Mouse (Mus musculus): ENCODE results near the gene Clec14a.
"Not testable (repeated sequence)": the region's sequence is repeated elsewhere in the genome, so short reads cannot be mapped to it uniquely, and the experiment has no call there.

The Clec14a gene

DNA sequence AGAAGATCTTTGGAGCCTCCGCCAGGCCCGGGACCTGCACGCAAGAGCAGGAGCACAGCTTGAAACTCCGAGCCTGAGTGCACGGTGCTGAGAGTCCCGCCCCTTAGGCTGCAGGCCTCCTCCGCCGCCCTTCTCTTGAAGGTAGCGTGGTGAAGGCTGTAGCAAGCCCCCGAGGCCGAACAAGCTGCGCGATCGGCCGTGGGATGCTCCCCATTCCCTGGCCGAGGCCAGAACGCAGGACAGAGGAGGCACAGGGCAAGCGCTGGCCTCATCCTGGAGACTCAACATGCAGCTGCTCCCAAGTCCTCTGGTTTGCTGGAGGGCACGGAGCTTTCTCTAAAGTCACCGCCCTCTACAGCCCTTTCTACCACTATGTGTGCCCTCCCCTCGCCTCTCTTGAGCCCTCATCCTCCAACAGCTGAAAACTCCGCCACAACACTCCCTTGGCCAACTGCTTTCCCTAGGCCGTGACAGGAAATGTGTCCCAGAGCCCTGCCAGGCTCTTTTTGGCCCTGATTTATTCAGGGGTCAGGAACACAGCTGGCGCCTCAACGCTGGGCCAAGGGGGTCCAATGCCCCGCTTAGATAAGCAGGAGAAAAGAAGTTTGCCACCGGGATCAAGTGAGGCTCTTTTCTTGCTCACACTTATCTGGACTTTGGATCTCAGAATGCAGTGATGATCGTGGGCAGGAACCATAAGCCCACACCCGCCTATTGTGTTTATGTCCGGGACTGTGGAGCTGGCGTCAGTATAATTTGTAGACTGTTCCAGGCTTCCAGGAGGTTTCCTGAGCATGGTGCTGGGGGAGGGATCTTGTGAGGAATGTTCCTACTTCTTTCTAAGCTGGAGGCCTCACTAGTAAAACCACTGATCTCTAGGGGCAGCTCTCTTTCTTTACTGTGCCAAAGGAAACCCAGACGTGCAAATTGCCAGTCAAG is at the start of gene Clec14a:
TSS of gene Clec14a (minus strand) at position 728 of the 939 bp plus-strand sequence.
- DNase-seq (ENCODE audit: low spot score in 2 of 2) = peak; percentile 12 to 54

DNA sequence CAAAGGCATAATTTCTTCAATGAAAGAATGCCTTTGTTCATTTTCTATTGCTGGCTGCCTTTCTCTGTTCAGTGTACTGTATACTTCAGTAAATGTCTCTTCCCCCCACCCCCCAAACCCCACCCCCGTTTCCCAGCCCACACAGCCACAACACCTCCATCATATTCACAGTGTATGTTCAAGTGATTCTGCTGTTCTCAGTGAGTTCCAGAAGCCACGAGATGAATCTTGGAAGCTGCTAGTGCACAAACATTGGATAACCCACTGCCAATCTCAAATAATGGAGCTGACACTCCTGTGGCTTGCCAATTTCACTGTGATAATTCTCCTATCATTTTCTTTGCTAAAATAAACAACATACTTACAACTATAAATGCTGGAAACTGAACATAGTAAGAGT is 38.7 kb upstream of the Clec14a start:
- no peak for DNase-seq (ENCODE audit: low spot score in 2 of 2)

GRCm38 (mm10) chr12:58306402-58306801 is 37.3 kb upstream of the Clec14a start:
- DNase-seq (ENCODE audit: low spot score in 2 of 2) = not testable (repeated sequence)

DNA sequence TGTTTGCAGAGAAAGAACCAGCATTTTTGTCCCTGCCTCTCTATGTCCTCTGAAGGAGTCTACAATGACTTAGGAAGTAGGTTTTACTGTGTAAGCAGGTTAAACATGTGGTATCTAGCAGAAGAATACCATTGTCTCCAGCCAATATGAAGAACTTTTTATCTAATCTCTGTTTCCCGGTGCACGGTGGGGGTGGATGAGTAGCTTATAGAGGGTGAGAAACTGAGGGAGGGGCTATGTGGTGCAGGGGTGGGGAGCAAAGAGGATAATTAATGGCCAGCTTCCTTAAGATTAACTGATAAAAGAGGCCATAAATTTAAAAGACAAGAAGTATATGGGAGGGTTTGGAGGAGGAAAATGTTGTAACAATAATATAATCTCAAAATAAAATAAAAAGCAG is 36.5 kb upstream of the Clec14a start:
- DNase-seq (ENCODE audit: low spot score in 2 of 2) = no peak

- no peak for DNase-seq (ENCODE audit: low spot score in 2 of 2)
These were observed 27.9 kb upstream of the Clec14a start for GRCm38 (mm10) chr12:58296980-58297379.

DNA sequence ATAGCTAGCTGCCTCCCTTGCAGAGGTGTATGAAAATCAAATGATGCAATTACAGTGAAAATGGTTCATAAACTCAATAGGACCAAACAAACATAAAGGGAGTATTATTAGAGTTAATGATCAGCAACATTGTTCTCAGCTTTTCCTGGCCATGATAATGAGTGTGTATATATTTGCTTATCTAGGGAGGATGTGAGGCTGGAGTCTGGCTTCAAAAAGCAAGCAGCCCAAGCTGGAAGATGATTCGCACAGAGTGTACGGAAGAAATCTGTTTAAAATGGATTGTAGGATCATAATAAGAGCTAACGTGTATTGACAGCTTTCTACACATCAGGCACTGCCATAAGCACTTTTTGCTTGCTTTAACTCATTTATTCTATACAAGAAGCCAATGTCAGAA is 16.8 kb upstream of the Clec14a start:
- no peak for DNase-seq (ENCODE audit: low spot score in 2 of 2)

- no peak for DNase-seq (ENCODE audit: low spot score in 2 of 2)
These were observed 1.4 kb upstream of the Clec14a start for GRCm38 (mm10) chr12:58270520-58270919.

GRCm38 (mm10) chr12:58269505-58269904 is 415 bp upstream of the Clec14a start:
- DNase-seq (ENCODE audit: low spot score in 2 of 2) = no peak

- peak in 1 of 2 experiments; percentile 53 for DNase-seq (ENCODE audit: low spot score in 2 of 2)
These were observed 916 bp downstream of the Clec14a start for GRCm38 (mm10) chr12:58268186-58268562.

DNA sequence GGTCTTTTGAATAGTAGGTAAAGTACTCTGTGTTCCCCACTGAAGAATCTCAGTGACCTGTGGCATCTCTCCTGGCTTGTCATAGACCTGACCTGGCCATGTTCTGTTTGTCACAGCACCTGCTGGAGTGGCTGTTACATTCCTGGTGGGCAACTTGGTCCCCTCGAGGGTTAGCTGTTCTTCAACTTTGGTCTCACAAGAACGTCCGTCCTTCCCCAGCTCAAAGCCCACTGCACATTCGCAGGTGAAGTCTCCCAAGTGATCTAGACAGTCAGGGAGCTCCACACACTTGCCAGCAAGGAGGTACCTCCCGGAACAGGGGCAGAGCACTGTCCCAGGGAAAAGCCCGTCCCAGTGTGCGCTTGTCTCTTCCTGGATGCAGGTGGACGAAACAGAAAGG is 1.3 kb downstream of the Clec14a start:
- no peak for DNase-seq (ENCODE audit: low spot score in 2 of 2)

DNA sequence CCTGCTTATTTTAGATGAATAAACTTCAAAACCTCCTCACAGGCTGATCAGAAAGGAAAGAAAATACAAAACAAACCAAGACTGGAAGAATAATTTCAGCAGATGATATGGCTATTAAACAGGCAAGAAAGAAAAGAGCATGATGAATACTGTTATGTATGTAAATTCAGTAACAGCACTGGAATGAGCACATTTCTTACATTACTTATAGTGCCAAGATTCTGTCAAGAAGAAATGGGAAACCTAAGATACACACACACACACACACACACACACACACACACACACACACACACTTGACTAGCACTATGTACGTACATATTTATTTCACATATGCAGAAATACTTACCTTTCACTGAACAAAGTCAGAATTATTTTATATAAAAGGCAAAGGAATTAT is 17.2 kb downstream of the Clec14a start:
- no peak for DNase-seq (ENCODE audit: low spot score in 2 of 2)

DNA sequence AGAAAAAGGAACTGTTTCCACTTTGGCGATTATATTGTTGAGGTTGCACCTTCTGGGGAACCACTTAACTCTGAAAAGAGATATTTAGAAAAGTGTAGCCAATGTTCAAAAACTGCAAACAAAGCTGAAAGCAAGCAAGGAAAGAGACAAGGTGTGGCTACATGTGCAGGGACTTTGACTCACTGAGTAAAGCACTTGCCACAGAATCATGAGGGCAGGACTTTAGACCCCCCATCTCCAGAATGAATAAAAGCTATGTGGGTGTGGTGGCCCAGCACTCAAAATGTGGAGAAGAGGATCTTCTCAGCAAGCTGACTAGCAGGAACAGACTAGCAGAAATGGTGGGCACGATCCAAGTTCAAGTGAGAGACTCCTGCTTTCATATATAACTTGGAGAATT is 36.6 kb downstream of the Clec14a start:
- DNase-seq (ENCODE audit: low spot score in 2 of 2) = no peak

DNA sequence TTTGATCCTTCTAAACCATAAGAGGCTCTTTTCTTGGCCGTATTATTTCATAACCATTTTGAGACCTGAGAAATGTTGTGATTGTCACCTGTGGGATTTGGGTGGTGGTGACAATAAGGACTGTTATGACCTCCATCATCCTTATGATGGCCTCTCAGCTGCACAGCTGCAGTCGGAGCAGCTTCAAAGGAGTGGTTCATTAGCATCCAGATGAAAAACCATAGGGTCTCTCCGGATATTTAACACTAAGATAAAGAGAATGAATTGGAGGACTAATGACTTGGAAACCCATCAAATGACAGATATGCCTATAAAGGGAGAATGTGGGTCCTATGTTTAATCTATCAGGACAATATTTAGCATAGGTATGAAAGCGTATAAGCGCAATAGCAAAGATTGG is 43.4 kb downstream of the Clec14a start:
- no peak for DNase-seq (ENCODE audit: low spot score in 2 of 2)

GRCm38 (mm10) chr12:58219078-58219477 is 50.0 kb downstream of the Clec14a start:
- no peak for DNase-seq (ENCODE audit: low spot score in 2 of 2)

- no peak for DNase-seq (ENCODE audit: low spot score in 2 of 2)
These were observed 52.9 kb downstream of the Clec14a start for GRCm38 (mm10) chr12:58216218-58216617.

Measured in spleen, postnatal 4 days (tissue).